Mouse (Mus musculus) liver, adult (tissue): ENCODE measurements around the gene Atp9a.

Source experiments
- GATA4 ChIP-seq: IDR thresholded peaks from 2 replicates; pipeline ENCODE4 v1.6.1; 2014; ENCODE audit warnings: mild to moderate bottlenecking, low read length; ENCODE audit not compliant: insufficient replicate concordance

Gene Atp9a

DNA sequence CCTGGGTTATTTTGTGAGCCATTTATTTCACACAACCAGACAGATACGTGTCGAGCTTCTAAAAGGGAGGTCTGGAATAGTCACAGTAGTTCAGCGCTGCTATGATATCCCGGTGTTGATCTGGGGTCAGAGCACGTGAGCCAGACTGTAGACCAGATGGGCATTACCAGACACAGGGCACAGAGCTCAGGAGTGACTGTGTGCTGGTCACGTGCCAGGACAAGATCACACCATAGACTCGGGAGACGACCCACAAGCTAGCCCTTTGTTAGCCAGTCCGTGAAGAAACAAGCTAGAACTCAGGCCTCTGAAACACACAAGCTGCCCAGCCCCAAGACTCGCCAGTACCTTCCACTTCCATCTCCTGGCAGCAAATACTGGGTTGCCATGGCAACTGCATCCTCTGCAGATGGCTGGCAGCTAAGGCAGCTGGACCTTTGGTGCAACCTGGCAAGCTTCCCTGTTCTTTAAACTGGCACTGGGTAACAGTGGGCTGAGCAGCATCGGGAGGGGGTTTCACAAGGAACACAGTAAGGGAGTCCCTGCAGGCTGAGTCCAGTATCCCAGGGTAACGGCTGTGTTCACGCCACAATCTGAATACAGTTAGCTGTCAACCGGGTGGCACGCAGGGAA lies 63.4 kb downstream of the Atp9a start:
- no peak for TF ChIP-seq GATA4

- TF ChIP-seq GATA4 = no peak
Measured at GRCm38 (mm10) chr2:168677650-168678049, 64.6 kb downstream of the Atp9a start.

GRCm38 (mm10) chr2:168671724-168672123 lies 70.5 kb downstream of the Atp9a start:
- no peak for TF ChIP-seq GATA4

GRCm38 (mm10) chr2:168670241-168670640 lies 72.0 kb downstream of the Atp9a start:
- TF ChIP-seq GATA4 = no peak

GRCm38 (mm10) chr2:168669762-168670161 lies 72.4 kb downstream of the Atp9a start:
- no peak for TF ChIP-seq GATA4

- TF ChIP-seq GATA4 = no peak
Measured at GRCm38 (mm10) chr2:168667745-168668144, 74.5 kb downstream of the Atp9a start.

DNA sequence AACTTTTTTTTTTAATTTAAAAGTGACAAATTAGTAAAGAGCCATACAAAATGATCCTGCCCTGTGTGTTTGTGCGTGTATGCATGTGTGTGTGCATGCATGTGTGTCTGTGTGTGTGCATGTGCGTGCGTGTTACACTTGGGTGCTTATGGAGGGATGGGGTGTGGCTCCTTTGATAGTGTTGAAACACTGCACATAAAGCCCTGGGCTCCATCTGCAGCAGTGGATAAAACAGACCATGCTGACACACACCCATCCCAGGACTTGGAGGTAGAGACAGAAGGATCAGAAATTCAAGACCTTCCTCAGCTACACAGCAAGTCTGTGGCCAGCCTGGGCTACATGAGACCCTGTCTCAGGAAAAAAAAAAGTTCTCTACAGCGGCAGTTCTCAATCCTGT lies 76.5 kb downstream of the Atp9a start:
- no peak for TF ChIP-seq GATA4

GRCm38 (mm10) chr2:168663716-168664115 lies 78.5 kb downstream of the Atp9a start:
- no peak for TF ChIP-seq GATA4

- no peak for TF ChIP-seq GATA4
Measured at GRCm38 (mm10) chr2:168663216-168663615, 79.0 kb downstream of the Atp9a start.

GRCm38 (mm10) chr2:168661802-168662201 lies 80.4 kb downstream of the Atp9a start:
- no peak for TF ChIP-seq GATA4

DNA sequence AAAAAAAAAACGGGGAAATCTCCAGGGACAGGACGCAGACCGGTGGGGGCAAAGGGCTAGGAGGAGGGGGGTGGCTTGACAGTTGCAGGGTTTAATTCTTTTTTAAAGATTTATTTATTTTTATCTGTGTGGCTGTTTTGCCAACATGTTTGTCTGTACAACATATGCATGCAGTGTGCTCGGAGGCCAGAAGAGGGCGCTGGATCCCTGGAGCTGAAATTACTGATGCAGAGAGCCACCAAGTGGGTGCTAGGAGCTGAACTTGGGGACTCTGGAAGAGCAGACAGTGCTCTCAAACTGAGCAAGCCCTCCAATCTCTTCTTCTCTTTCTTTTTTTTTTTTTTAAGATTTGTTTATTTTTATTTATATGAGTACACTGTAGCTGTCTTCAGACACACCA lies 81.9 kb downstream of the Atp9a start:
- TF ChIP-seq GATA4 = no peak

DNA sequence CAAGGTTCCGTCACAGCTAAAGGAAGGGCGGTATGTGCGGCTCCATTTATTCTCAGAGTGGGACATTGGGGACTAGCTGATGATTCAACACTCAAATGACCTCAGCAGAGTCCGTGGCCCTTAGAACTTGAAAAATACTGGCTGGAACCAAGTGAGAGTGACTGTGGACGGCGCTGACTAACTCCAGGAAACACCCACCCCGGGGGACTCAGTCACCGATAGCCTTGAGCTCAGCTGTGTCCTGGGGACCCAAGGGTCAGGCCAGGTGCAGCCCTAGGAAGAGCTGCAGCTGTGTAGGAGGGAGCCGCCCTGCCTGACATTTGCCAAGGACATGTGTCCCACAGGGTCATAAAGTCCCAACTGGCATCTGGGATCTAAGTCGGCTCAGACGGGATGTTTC lies 83.7 kb downstream of the Atp9a start:
- TF ChIP-seq GATA4 = no peak

- no peak for TF ChIP-seq GATA4
Measured at GRCm38 (mm10) chr2:168656569-168657308, 85.5 kb downstream of the Atp9a start.

GRCm38 (mm10) chr2:168654983-168655669 lies 87.1 kb downstream of the Atp9a start:
- TF ChIP-seq GATA4 = no peak

GRCm38 (mm10) chr2:168654482-168654881 lies 87.7 kb downstream of the Atp9a start:
- TF ChIP-seq GATA4 = no peak

GRCm38 (mm10) chr2:168651757-168652156 lies 90.5 kb downstream of the Atp9a start:
- no peak for TF ChIP-seq GATA4
